Mouse (Mus musculus) neural tube, embryonic 11.5 days (tissue): Measurements from ENCODE around the gene Bloc1s4. TPM values are rescaled to one million over a fixed set of nuclear protein-coding genes. Genes with fewer than 3 reads are reported as not detected.

Source experiments
- ATAC-seq: fragments of 200-750 bp; cut with Nextera tagmentation; 2 replicates; pipeline ENCODE4 v1.8.0; 2017; ENCODE audit warnings: moderate number of reproducible peaks, mild to moderate bottlenecking, moderate TSS enrichment, moderate library complexity; ENCODE audit not compliant: insufficient read depth, low FRiP score, low TSS enrichment
- DNase-seq: peaks from one replicate; pipeline ENCODE4 v3.0.0-alpha.2; 2015; ENCODE audit warnings: low spot score
- H3K27ac ChIP-seq: fragments of 300-500 bp; sonication (generic); 2 replicates; pipeline ENCODE4 v1.5.1; 2014; ENCODE audit warnings: low read depth, mild to moderate bottlenecking, low read length
- H3K27me3 ChIP-seq: fragments of 300-500 bp; sonication (generic); 2 replicates; pipeline ENCODE4 v1.6.1; 2014; ENCODE audit warnings: mild to moderate bottlenecking, low read length, mixed read lengths; ENCODE audit not compliant: control insufficient read depth, insufficient read depth
- H3K36me3 ChIP-seq: fragments of 300-500 bp; sonication (generic); 2 replicates; pipeline ENCODE4 v1.6.1; 2014; ENCODE audit warnings: mild to moderate bottlenecking, low read length, moderate library complexity, mixed read lengths; ENCODE audit not compliant: control insufficient read depth, insufficient read depth
- H3K4me1 ChIP-seq: fragments of 300-500 bp; sonication (generic); 2 replicates; pipeline ENCODE4 v1.6.1; 2014; ENCODE audit warnings: low read length, mixed read lengths; ENCODE audit not compliant: control insufficient read depth, insufficient read depth
- H3K4me2 ChIP-seq: fragments of 300-500 bp; sonication (generic); 2 replicates; pipeline ENCODE4 v1.6.1; 2014; ENCODE audit warnings: low read depth, mild to moderate bottlenecking, moderate library complexity
- H3K4me3 ChIP-seq: fragments of 300-500 bp; sonication (generic); 2 replicates; pipeline ENCODE4 v1.5.1; 2014; ENCODE audit warnings: low read depth, low read length
- H3K9ac ChIP-seq: fragments of 300-500 bp; sonication (generic); 2 replicates; pipeline ENCODE4 v1.6.1; 2014; ENCODE audit warnings: mild to moderate bottlenecking, low read length
- H3K9me3 ChIP-seq: fragments of 300-500 bp; sonication (generic); 2 replicates; pipeline ENCODE4 v1.6.1; 2016; ENCODE audit warnings: low read length; ENCODE audit not compliant: control insufficient read depth
- WGBS: fragments of 180-500 bp; shearing (Covaris S2); extraction: QIAGEN DNeasy Blood & Tissue Kit; methylation state at CpG from one replicate; pipeline ENCODE4 v1.1.7; 2014; 5-methylcytosine and 5-hydroxymethylcytosine counted together
- polyA plus RNA-seq: library from polyadenylated mRNA; unstranded; fragments of >200 nt; fragmentation: Nextera tagmentation; extraction: Ambion mirVana; gene quantifications from 2 replicates; pipeline ENCODE4 v1.2.1, GENCODE M21; 2014

Gene Bloc1s4
- polyA plus RNA-seq, 1 experiment from 2014 or later = 27.0 TPM

DNA sequence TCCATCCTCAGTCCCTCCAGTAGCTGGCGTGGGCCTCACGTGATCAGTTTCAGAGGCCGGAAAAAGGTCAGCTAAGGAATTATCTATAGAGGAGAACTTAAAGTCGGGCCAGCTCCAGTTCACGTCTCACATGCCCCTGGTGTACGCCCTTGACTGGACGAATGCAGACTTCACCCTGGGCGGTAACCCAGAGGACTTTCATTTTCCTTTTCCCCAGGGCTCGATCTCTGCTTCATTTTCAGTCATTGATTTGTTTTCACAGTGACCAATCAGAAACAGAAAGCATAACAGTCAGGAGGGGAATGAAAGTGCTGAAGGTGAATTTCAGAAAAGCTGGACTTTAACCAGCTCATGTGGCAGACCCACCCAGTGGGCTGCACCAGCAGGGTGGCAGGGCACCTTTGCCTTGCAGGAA lies 22.1 kb downstream of the Bloc1s4 start:
- no peak overlapping the region for H3K4me2 ChIP-seq
- no peak for ATAC-seq
- WGBS = 79% methylated on average over 9 of the region's 9 CpGs

GRCm38 (mm10) chr5:36725861-36726260 lies 22.6 kb downstream of the Bloc1s4 start:
- no peak overlapping the region for H3K4me2 ChIP-seq
- H3K27ac ChIP-seq = no peak overlapping the region
- 76% methylated on average over 12 of the region's 12 CpGs for WGBS
- no peak for DNase-seq
- no peaks in the 10 kb centered on the region for H3K27me3 ChIP-seq
- no peaks in the 10 kb centered on the region for H3K4me1 ChIP-seq
- no peak overlapping the region for H3K9ac ChIP-seq
- no peaks in the 10 kb centered on the region for H3K36me3 ChIP-seq
- H3K9me3 ChIP-seq = no peaks in the 10 kb centered on the region
- H3K4me3 ChIP-seq = no peak overlapping the region
- no peak for ATAC-seq

More for the DNA sequence above, 22.1 kb downstream of the Bloc1s4 start:
- Histone ChIP-seq H3K4me1 (no peaks in the 10 kb centered on the region), H3K9me3 (no peaks in the 10 kb centered on the region), H3K4me3 (no peak overlapping the region), H3K9ac (no peak overlapping the region), H3K27ac (no peak overlapping the region), H3K36me3 (no peaks in the 10 kb centered on the region), H3K27me3 (no peaks in the 10 kb centered on the region)
- no peak for DNase-seq

DNA sequence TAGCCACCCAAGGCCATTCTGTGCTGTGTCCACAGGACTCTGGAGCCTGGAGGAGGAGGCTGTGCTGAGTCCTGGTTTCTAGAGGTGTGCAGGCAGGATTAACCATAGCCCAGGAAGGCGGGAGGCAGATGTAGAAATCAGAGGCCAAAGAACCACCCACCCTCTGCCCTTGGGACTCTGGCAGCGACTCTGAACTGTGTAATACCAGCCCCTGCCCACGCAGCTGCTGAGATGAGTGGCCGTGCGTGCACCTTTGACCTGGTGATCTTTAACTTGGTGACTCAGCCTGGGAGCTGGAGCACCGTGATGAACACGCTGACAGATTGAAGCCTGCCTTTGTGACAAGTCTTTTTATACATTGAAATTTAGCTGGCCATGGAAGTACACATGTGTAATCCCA lies 24.2 kb downstream of the Bloc1s4 start:
- Histone ChIP-seq H3K9me3 (no peaks in the 10 kb centered on the region), H3K9ac (no peak overlapping the region), H3K36me3 (no peaks in the 10 kb centered on the region), H3K27me3 (no peaks in the 10 kb centered on the region), H3K4me1 (no peaks in the 10 kb centered on the region), H3K4me3 (no peak overlapping the region), H3K4me2 (no peak overlapping the region), H3K27ac (no peak overlapping the region)
- WGBS = 76% methylated on average over 7 of the region's 7 CpGs
- ATAC-seq (no peak), DNase-seq (no peak)

DNA sequence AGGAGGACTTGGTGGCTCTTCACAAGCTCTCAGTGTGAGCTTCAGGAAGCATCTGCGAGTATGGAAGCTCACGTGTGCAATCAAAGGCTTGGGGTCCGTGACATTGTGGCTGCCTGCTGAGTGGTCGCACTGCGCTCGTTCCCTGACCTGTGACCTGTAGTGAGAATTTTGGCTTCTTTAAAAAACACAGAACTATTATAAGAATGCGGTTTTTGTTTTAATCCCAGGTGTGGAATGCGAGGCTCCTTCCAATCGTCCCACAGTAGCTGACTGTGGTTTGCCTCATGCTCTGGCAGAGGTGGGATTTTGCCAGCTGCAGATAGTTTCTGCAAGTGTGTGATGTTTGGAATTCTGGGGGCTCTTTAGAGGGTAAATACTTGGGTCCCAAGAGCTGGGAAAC lies 25.1 kb downstream of the Bloc1s4 start:
- H3K27me3 ChIP-seq = no peaks in the 10 kb centered on the region
- no peaks in the 10 kb centered on the region for H3K9me3 ChIP-seq
- H3K4me1 ChIP-seq = no peaks in the 10 kb centered on the region
- ATAC-seq (no peak), DNase-seq (no peak)
- H3K27ac ChIP-seq = no peak overlapping the region
- no peaks in the 10 kb centered on the region for H3K36me3 ChIP-seq
- no peak overlapping the region for H3K4me3 ChIP-seq
- 64% methylated on average over 9 of the region's 9 CpGs for WGBS
- no peak overlapping the region for H3K9ac ChIP-seq
- H3K4me2 ChIP-seq = no peak overlapping the region

GRCm38 (mm10) chr5:36722415-36722856 lies 26.0 kb downstream of the Bloc1s4 start:
- no peaks in the 10 kb centered on the region for H3K4me1 ChIP-seq
- H3K4me2 ChIP-seq = no peak overlapping the region
- no peaks in the 10 kb centered on the region for H3K36me3 ChIP-seq
- no peaks in the 10 kb centered on the region for H3K9me3 ChIP-seq
- DNase-seq (no peak), ATAC-seq (no peak)
- 84% methylated on average over 6 of the region's 6 CpGs for WGBS
- H3K4me3 ChIP-seq = no peak overlapping the region
- H3K9ac ChIP-seq = no peak overlapping the region
- H3K27ac ChIP-seq = no peak overlapping the region
- no peaks in the 10 kb centered on the region for H3K27me3 ChIP-seq

DNA sequence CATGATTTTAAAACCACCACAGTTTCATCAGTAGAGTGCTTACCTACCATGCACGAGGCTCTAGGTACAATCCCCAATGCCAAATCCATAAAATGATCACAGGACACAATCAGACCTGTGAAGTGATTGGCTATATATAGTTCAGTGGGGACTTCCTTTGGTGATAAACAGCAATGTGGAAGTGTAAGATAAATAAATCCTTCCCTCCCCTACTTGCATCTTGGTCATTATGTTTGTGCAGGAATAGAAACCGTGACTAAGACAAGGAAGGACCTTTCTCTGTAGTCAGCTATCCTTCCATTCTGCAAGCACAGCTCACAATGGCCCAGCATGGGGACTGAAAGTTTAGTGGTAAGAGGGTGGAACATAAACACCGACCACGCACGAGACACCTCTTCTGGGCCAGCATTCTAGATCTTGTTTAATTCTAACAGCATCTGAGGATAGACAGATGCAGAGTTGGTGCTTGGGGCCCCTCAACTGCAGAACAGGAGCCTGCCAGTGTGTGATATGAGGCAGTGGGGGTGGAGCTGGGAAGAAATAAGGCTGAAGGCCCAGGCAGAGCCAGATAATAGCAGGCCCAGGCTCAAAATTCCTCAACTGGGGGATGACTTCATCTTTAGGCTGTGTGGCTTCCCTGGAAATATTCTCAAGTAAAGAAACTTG lies 27.6 kb downstream of the Bloc1s4 start:
- no peak overlapping the region for H3K27ac ChIP-seq
- no peak for DNase-seq
- no peak for ATAC-seq
- no peak overlapping the region for H3K9ac ChIP-seq
- no peaks in the 10 kb centered on the region for H3K4me1 ChIP-seq
- no peaks in the 10 kb centered on the region for H3K9me3 ChIP-seq
- no peak overlapping the region for H3K4me3 ChIP-seq
- H3K27me3 ChIP-seq = no peaks in the 10 kb centered on the region
- 80% methylated on average over 5 of the region's 5 CpGs for WGBS
- H3K4me2 ChIP-seq = no peak overlapping the region
- no peaks in the 10 kb centered on the region for H3K36me3 ChIP-seq

DNA sequence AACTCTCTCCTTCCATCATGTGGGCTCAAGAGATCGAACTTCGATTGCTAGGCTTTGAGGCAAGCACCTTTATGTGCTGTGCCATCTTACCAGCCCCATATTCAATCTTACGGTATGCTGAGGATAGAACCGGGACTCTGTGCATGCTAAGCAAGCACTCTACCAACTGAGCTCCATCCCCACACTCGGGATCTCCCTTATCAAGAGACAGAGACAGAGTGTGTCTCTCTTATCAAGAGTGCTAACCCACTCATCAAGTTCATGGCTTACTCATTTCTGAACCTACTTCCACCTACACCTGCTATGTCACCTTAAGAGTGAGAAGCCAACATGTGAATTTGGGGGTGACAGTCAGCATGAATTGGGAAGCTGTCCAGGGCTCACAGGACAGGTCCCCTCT lies 28.2 kb downstream of the Bloc1s4 start:
- Histone ChIP-seq H3K36me3 (no peaks in the 10 kb centered on the region), H3K9me3 (no peaks in the 10 kb centered on the region), H3K9ac (no peak overlapping the region), H3K27me3 (no peaks in the 10 kb centered on the region), H3K4me3 (no peak overlapping the region), H3K4me1 (no peaks in the 10 kb centered on the region), H3K27ac (no peak overlapping the region), H3K4me2 (no peak overlapping the region)
- ATAC-seq = no peak
- DNase-seq = no peak
- 82% methylated on average over 5 of the region's 5 CpGs for WGBS

- no peak for ATAC-seq
- H3K27ac ChIP-seq = no peak overlapping the region
- no peaks in the 10 kb centered on the region for H3K27me3 ChIP-seq
Observed at GRCm38 (mm10) chr5:36719601-36720000, 28.8 kb downstream of the Bloc1s4 start.

DNA sequence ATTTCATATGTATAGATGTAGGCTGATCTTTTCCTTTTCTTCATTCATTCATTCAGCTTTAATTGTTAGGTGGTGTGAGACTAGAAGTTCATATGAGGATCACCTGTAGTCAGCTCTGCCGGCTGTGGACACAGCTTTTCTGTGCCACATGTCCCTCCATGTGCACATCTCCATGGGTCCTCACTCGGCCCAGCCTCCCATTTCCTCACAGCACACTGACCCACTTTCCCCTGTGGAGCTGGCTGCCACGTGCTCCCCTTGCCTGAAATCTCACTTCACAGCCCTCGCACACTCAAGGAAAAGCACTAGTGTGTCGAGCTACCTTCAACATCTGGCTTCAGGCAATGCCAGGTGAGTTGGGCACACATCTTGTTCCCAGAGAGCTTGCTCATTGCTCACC lies 29.3 kb downstream of the Bloc1s4 start:
- Histone ChIP-seq H3K9ac (no peak overlapping the region), H3K4me3 (no peak overlapping the region), H3K9me3 (no peaks in the 10 kb centered on the region), H3K4me2 (no peak overlapping the region), H3K4me1 (no peaks in the 10 kb centered on the region), H3K27me3 (no peaks in the 10 kb centered on the region), H3K36me3 (no peaks in the 10 kb centered on the region), H3K27ac (no peak overlapping the region)
- ATAC-seq (no peak), DNase-seq (no peak)
- 76% methylated on average over 5 of the region's 5 CpGs for WGBS

More at GRCm38 (mm10) chr5:36719601-36720000, 28.8 kb downstream of the Bloc1s4 start:
- Histone ChIP-seq H3K9me3 (no peaks in the 10 kb centered on the region), H3K4me2 (no peak overlapping the region), H3K4me3 (no peak overlapping the region), H3K9ac (no peak overlapping the region), H3K36me3 (no peaks in the 10 kb centered on the region), H3K4me1 (no peaks in the 10 kb centered on the region)
- WGBS = 92% methylated on average over 3 of the region's 3 CpGs
- DNase-seq = no peak
